Mouse (Mus musculus): Measurements from ENCODE around the gene Mdfi.

Gene Mdfi

GRCm38 (mm10) chr17:47766407-47767043, 68.0 kb downstream of the Mdfi start:
- no peak for DNase-seq (ENCODE audit: low spot score in 2 of 2)

GRCm38 (mm10) chr17:47765986-47766385, 68.5 kb downstream of the Mdfi start:
- no peak for DNase-seq (ENCODE audit: low spot score in 2 of 2)
